Mouse (Mus musculus) ZHBTc4 (cell line): ENCODE results near the gene H2afx.
"Not testable (repeated sequence)": the region's sequence is repeated elsewhere in the genome, so short reads cannot be mapped to it uniquely, and the experiment has no call there.

Experiments used
- DNase-seq: peaks from one replicate; pipeline ENCODE4 v3.0.0-alpha.2; 2011; ENCODE audit warnings: low read depth, low spot score

Gene H2afx

DNA sequence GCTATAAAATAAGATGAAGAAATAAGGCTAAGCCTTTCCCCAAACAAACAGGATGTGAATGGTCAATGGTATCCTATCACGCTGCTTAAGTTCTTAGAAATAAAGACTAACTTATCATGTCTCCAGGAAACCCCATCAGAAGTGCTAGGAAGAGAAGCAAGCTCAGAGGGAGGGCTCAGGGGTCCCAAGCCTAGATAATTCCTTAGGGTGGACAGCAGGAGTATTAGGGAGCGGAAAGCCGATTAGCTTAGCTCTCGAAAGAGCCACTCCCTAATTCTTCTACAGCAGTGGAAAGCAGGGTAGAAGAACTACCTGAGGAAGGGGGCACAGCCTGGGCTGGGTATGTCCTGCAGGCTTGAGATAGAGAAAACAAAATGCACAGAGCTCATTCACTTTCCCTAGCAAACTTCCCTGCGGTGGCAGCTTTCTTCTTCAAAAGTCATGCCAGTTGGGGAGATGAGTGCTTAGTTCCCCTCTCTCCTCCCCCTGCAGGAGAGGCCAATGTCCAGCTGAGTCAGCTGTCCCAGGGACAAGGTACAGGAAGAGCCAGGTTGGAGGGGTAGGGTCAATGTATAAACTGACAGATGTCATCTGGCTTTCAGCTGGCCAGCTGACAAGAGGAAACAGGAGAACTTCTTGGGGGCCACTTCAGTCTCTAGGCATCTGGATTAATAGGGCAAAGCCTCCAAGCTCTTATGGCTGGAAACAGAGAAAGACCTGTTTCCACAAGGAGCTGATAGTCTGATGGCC is 16.2 kb upstream of the H2afx start:
- DNase-seq, result no peak

DNA sequence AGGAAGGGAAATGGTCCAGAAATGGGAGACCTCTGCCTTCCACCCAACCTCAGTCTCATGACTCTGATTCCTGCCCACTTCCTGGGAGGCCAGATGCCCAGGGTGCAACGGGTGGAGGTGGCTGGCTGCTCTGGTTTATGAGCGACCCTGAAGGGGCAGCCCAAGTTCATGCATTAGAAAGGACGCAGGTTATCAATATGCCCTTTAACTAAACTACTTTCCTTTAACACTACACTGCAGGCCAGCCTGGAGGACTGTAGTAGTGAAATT is 15.7 kb upstream of the H2afx start:
- no peak for DNase-seq

DNA sequence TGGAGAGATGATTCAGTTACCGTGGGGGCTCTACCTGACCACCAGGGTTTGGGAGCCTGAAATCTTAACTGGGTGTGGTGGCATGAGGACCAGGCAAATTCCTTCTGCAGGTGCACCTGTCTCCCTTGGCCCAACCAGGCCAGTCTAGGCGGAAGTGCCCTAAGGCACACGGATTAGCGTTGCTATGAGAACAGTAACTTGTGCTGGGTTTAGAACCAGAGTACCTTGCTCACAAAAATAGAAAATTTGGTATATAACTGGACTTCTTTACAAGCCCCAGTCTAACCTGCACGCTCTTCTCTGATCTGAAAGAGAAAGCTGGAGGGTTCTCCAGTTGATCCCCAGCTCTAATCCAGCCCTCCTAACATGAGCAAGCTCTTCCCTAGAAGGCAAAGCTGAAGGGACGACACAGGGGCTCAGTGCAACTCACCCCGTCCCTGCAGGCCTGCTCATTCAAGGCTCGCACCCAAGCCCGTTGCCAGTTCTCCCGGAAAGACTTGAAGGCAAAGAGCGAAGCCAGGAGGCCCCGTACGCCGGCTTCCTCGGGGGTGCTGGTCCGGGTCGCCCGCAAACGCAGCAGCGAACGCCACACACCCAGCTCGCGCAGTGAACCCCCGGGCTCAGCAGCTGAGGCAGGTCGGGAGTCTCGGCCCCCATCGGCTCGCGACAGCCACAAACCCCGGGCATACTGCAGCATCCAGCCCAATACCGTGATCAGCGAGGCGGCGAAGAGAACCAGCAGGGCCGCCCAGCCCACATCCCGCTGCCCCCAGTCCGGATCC is 15.2 kb upstream of the H2afx start:
- DNase-seq, result no peak

DNA sequence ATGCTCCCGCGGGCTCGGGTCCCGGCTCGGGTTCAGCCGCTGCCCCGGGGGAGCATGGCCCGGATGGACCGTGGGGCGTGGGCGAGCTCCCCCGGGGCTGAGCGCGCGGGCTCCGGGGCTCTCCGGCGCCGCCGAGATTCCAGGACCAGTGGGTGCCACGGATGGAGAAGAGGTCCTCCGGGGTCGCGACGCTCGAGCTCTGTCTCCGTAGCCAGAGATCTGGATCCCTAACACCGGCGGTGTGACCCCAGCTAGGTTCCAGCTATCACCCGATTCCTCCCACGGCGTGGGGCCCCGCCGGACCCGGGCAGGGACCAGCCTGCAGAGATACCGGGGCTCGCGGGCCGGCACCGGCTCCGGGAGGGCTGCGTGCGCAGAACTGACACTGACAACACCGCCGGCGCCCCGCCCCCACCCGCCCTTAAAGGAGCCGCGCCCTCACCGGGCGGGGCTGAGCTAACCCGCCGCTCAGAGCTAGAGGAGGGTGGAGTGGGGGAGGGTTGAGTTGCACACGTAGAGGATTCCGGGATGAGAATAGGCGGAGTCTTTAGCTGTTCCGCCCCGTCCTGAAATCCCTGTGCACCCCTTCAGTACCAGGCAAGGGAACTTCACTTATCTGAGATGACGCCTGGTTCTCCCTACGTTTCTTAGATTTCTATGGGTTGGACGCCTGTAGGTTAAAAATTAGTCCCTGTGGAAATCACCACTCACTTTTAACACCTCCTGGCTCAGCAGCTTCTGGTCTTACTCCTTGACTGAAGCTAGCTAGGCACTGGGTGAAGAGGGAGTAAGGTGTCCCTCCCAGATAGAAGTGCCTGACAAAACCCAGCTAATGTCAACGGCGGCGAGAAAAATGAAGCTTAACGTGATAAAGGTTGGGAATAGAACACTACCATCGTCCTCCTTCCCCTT is 14.4 kb upstream of the H2afx start, which contains the start of gene C2cd2l:
Gene C2cd2l, minus strand, starts transcription at position 399 of the 912 bp plus-strand sequence.
- DNase-seq, result peak; percentile 98

DNA sequence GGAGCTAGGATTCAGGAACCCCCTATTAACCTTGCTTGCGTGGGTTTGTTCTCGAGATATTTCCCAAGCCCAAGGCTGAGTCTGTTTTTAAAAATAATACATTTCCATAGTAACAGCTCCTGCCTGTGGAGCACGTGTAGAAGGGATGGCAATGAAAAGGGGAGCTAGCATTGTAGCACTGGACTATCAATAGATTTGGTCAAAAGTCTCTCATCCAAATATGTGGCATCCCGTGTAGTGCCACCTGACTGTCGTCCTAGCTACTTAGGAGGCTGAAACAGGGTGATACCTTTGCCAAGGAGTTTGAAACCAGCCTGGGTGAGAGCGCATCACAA is 13.7 kb upstream of the H2afx start:
- no peak for DNase-seq

DNA sequence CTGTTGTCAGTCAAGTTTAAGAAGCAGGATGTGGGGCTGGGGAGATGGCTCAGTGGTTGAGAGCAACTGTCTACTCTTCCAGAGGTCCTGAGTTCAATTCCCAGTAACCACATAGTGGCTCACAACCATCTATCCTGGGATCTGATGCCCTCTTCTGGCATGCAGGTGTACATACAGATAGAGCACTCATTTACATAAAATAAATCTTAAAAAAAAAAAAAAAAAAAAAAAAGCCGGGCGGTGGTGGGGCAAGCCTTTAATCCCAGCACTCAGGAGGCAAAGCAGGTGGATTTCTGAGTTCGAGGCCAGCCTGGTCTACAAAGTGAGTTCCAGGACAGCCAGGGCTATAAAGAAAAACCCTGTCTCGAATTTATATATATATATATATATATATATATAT is 10.8 kb upstream of the H2afx start:
- DNase-seq, result not testable (repeated sequence)

DNA sequence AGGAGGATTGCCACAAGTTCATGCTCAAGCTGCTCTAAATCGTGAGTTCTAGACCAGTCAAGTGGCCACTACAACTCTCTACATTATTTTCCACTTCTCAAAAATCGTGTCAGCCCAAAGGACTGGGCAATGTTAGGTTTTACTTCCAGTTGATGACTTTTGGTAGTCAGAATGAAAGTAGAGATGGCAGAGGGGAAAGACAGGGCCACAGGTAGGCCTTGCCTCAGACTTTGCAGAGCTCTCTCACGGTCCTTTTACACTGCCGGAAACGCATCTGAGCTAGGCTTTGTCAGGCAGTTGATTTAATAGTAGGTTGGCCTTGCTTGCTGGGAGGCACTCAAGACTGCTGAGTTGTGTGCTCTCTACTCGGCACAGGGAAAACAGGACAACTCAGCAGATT is 10.3 kb upstream of the H2afx start:
- DNase-seq, result no peak

DNA sequence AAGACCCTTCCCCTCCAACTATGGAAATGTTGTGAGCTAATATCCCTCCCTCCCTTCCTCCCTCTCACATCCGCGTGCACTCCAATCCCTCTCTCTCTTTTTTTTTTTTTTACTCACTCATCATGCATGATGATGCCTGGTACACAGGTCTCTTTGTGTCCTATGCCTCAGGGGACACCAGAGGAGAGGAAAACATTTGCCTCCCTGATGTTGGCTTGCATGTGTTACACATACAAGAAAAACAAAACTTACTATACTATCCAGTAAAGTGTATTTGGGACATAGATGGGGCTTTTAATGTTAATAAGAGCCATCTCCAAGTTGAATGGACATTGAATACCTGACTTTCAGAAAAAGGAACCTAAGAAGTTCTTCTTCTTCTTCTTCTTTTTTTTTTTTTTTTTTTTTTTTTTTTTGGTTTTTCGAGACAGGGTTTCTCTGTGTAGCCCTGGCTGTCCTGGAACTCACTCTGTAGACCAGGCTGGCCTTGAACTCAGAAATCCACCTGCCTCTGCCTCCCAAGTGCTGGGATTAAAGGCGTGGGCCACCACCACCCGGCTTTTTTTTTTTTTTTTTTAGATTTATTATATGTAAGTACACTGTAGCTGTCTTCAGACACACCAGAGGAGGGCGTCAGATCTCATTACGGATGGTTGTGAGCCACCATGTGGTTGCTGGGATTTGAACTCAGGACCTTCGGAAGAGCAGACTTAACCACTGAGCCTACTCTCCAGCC is 9.3 kb upstream of the H2afx start:
- not testable (repeated sequence) for DNase-seq

DNA sequence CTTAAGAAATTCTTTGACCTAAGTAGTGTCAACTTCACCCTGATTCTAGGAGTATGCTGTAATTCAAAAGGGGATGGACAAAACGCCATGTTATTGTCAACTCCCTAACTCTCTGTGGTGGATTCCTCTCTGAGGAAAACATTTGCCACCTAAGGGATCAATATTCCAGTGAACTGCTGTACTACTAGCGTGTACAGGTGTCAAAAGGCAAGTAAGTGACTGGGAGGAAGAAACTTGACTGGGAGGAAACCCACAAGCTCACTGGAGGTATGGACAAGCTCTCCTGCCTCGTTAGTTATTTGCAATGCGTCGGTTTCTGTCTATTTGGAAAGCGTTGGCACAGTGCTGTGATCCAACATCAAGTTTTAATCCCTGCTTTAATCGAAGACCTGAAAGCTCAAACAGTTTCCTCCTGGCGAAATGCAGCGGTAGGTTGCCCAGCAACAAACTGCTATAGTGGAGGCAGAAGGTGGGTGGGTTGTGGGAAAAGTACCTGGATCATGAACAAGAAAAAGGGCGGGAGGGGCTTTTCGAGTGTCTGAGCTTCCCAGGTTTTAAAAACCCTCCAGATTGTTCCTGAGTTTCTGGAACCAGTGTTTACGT is 8.6 kb upstream of the H2afx start, which contains the start of gene Dpagt1:
Gene Dpagt1, plus strand, starts transcription at position 252 of the 603 bp plus-strand sequence.
- DNase-seq, result no peak

DNA sequence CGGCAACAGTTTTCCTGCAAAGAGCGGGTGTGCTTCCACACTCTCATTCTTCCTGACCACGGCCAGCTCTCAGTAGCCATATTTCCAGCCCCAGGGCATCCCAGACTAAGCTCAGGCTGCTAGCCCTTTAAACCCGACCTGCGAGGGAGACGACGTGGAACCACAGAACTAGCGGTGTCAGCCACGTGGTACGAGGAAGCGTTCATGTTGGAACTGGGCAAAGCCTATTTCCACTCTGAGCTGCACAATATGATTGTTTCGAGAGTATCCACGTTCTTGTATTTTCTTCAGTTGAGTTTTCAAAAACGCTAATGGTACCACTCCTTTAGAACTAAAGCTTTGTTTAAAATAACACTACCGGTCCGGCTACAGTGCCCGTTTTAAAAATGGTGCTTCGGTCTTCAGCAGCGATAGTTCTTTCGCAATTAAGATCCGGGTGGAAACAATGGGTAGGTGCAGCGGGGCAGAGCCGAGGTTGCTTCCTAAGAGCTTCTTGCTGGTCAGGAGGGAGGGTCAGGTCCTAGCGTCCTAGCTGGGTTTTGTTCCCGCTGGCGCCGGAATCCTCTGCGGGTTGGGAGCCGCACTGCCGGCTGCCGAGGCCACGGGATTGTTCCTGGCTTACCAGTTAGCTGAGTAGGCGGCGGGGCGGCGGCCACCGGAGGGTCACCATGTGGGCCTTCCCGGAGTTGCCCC is 8.0 kb upstream of the H2afx start:
- peak; percentile 93 for DNase-seq

DNA sequence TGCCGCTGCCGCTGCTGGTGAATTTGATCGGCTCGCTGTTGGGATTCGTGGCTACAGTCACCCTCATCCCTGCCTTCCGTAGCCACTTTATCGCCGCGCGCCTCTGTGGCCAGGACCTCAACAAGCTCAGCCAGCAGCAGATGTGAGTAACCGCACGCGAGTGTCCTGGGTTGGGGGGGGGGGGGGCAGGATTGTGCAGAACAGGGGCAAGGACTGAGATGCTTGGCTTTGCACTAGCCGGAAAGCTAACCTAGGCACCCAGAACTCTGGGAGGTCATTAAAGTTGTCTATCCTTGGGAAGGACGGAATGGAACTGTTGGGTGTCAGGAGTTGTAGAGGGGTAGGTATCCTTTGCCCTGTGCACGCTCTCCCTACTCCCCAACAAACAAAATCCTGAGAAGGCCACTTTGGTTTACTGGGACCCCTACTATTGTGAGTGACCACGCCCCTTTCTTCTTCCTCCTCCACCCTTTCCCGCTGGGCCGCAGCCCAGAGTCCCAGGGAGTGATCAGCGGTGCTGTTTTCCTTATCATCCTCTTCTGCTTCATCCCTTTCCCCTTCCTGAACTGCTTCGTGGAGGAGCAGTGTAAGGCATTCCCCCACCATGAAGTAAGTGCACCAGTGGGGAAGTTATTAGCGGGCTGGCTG is 7.3 kb upstream of the H2afx start:
- DNase-seq, result peak; percentile 58

DNA sequence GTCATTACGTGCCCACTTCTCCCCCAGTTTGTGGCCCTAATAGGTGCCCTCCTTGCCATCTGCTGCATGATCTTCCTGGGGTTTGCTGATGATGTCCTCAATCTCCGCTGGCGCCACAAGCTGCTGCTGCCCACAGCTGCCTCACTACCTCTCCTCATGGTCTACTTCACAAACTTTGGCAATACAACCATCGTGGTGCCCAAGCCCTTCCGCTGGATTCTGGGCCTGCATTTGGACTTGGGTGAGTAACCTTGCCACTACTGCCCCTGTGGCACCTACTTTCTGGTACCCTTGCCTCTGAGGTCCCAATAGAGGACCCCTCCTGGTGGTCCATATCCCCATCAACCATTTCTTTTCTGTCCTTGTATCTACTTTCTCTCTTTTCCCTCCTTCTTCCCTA is 6.6 kb upstream of the H2afx start:
- DNase-seq, result no peak

DNA sequence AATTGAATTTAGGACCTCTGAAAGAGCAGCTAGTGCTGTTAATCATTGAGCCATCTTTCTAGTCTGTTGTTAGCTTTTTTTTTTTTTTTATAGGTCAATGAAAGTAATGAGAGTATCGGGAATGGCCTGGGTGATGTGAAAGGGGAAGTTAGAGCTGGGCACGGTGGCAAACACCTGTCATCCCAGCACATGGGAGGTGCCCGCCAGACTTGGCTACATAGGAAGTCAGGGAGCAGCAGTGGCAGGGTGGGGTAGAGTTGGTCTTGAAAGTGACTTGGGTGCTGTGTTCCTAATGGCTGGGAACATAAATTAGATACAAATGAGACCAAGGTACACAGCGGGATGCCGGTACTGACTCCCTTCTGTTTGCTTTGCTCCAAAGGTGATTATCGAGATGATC is 3.8 kb upstream of the H2afx start:
- DNase-seq, result no peak

DNA sequence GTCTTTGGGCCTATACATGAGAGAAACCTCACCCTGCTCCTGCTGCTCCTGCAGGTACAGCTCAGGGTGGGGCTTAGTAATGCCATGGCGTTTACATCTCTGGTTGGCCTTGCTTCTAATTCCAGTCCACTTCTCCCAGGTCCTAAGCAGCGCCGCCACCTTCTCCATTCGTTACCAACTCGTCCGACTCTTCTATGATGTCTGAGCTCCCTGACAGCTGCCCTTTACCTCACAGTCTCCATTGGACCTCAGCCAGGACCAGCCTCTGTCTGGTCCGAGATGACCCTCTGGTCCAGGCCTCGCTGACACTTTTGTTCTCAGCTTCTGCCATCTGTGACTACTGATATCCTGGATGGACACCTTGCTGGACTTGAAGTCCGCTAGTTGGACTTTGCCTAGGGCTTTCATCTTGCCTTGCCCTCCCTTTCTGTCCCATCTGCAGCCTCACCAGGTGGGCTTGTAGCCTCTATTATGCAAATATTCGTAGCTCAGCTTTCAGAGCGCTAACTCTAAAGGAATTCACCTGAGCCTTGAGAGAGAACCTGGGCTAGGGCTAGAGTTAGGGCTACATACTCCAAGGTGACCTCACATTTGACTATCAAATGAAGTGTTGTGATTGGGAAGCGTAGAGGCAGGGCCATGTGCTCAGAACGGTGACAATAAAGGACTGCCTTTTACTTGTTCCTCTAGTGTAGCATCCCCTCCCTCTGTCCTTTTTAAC is 1.4 kb upstream of the H2afx start:
- DNase-seq, result peak; percentile 88

DNA sequence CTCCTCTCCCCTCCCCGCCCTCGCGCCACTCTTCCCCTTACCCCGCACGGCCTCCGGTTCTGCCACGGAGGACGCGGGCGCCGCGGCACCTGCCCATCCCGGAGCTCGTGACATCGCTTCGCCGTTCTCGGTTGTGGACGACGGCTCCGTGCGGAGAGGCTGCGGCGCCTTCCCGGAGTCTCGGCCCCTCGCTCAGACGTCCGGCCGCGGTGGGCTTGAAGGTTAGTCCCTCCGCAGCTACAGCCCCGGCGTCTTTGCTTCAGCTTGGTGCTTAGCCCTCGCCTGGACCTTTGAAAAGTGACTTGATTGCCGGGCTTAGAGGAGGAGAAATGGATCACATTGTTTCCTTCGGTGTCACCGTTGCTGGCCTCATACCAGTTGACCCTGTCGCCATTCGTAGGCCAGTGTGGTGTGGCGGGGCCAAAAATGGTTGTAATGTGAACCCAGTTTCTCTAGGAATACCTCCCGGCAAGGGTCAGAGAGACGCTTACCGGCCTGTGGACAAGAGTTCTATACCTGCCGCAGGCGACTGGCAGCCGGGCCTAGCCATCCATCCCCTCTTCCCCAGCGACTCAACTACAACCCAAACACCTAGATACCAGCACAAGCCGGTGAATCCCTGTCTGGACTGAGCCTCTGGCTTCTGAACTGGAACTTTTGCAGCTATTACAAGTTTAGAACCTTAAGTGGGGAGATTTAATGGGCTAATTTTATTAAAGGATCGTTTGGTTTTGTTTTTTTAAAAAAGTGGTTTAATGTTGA is 1.0 kb downstream of the H2afx start:
- DNase-seq, result peak; percentile 60

DNA sequence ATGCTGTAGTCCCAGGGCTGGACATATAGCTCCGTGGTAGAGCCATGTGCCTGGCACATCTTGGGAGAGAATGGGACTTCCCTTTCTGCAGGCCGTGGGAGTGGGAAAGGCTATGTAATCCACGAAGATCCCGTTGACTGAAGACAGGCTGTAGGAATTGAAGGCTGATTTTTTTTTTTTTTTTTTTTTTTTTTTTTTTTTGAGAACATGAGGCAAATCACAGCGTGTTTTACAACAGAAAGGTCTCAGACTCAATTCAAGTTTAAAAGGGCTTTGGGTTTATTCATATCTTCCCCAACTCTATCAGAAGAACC is 1.6 kb downstream of the H2afx start:
- no peak for DNase-seq

DNA sequence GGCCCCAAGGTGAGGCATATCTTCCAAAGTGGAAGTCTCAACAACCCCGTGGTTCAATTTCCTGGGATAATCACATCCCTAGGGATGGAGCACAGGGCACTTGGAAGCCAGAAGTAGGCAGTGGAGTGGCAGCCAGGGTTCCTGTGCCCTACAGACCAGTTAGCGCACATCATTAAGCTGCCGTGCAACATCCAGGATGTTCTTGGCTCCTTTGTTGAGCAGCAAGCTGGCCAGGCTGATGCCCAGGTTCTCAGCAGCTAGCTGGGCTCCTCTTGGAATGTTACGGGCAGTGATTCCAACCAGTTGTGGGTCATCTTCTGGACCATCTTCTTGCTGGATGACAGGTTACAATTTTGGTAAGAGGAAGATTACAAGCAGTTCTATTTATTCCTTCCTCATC is 2.0 kb downstream of the H2afx start:
- not testable (repeated sequence) for DNase-seq

DNA sequence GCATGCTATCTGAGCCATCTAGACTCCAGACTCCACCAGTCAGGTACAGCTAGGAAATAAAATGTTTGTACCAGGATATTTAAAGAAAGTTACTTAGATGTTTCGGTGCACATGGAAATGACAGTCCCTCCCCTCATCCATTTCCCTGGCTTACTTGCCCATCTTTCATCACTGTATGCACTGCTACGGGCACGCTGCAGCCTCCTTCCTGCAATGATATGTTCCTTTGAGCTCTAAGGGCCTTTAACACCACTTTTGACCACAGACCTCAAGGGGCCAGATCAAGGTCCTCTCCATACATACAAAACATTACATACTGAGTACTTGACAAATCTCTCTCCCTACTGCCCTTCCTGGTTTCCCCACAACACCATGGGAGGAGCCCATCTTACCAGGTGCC is 2.5 kb downstream of the H2afx start:
- peak; percentile 51 for DNase-seq
